Comparison of ENCODE assay signal across 9 mouse cellular contexts in genomic region chr5:121606151-121606550, GRCm38 (mm10). TPM values are rescaled to one million over a fixed set of nuclear protein-coding genes. Genes with fewer than 3 reads are reported as not detected.
DNase-seq lines count a peak whose midpoint lies in the region; ATAC-seq lines count a peak whose summit lies in the region.
"Had no signal": no experiment of that assay in that cellular context is flagged by ENCODE, and none has a peak within 500 bp of the region (broad histone marks: within the 10 kb centered on the region; RNA-seq: fewer than 3 reads in every experiment).

No protein-coding gene starts in this region.

- no peak for ATAC-seq in kidney, embryonic 16.5 days (ENCODE audit: low FRiP score, low TSS enrichment)
- peak; percentile 79 for ATAC-seq in erythroblast, adult 5-6 weeks (replicated peaks; ENCODE audit: low FRiP score, poor library complexity, severe bottlenecking)

- DNase-seq in kidney, adult 18-20 months = peak; percentile 85
- DNase-seq in adrenal gland, postnatal 4 days (ENCODE audit: low spot score in 2 of 2) = peak; percentile 54 to 75
- peak; percentile 87 for DNase-seq in induced T-regulatory cell, adult 2 months (ENCODE audit: low read depth)
- peak; percentile 83 for DNase-seq in liver
- DNase-seq in ovary, postnatal 14 days (ENCODE audit: low spot score) = peak; percentile 81
- peak; percentile 58 to 86 for DNase-seq in thymus, postnatal 10 days (ENCODE audit: low spot score in 2 of 2)

- no peak overlapping the region for H3K4me3 ChIP-seq in kidney, embryonic 16.5 days (ENCODE audit: low read length)
- H3K4me3 ChIP-seq: embryonic facial prominence, embryonic 15.5 days had no signal

- H3K4me1 ChIP-seq in kidney, embryonic 16.5 days (ENCODE audit: insufficient read depth, low read length) = peaks cover 4% of the 10 kb centered on the region; the same call in 1 of the 2 replicates

- no peaks in the 10 kb centered on the region for H3K27me3 ChIP-seq in kidney, embryonic 16.5 days (ENCODE audit: insufficient read depth, low read length)
- H3K27me3 ChIP-seq: embryonic facial prominence, embryonic 15.5 days had no signal

- no peak overlapping the region for H3K9ac ChIP-seq in kidney, embryonic 16.5 days (replicated peaks; ENCODE audit: low read length)
- H3K9ac ChIP-seq: embryonic facial prominence, embryonic 15.5 days had no signal

- H3K27ac ChIP-seq in kidney, embryonic 16.5 days (ENCODE audit: low read length) = no peak overlapping the region
- H3K27ac ChIP-seq: embryonic facial prominence, embryonic 15.5 days had no signal

- H3K4me2 ChIP-seq in kidney, embryonic 16.5 days (replicated peaks; ENCODE audit: low read depth, low read length) = no peak overlapping the region
- H3K4me2 ChIP-seq: embryonic facial prominence, embryonic 15.5 days had no signal

- 0% methylated on average over 2 of the region's 2 CpGs for WGBS in kidney, embryonic 16.5 days

- H3K36me3 ChIP-seq in kidney, embryonic 16.5 days (ENCODE audit: insufficient read depth, low read length) = no peaks in the 10 kb centered on the region
- H3K36me3 ChIP-seq: embryonic facial prominence, embryonic 15.5 days had no signal

- no peaks in the 10 kb centered on the region for H3K9me3 ChIP-seq in kidney, embryonic 16.5 days (ENCODE audit: low read length)
- H3K9me3 ChIP-seq: embryonic facial prominence, embryonic 15.5 days had no signal

RNA-seq across cellular contexts. Expression of gene Aldh2, which starts 12.5 kb away (rescaled TPM):
- polyA plus RNA-seq in kidney, embryonic 16.5 days (2015; fragmentation: Nextera tagmentation; extraction: Ambion mirVana) = 234 and 274 TPM in 2 replicates
- 100 to 1,000 TPM; 858 to 942 TPM for total RNA-seq in adrenal gland, postnatal 4 days (2021)
- total RNA-seq in erythroblast, adult 5-6 weeks (2015; ENCODE audit: low replicate concordance) = 28.2 and 58.1 TPM in 2 replicates
- total RNA-seq in erythroblast, adult 5-6 weeks (2017; ENCODE audit: low replicate concordance) = 96.6 and 99.4 TPM in 2 replicates

RNA-seq across cellular contexts. Expression of gene Acad12, which starts 12.6 kb away (rescaled TPM):
- polyA plus RNA-seq in kidney, embryonic 16.5 days (2015; fragmentation: Nextera tagmentation; extraction: Ambion mirVana) = 3.5 and 3.6 TPM in 2 replicates
- 10 to 100 TPM; 13.3 to 14.5 TPM for total RNA-seq in adrenal gland, postnatal 4 days (2021)
- total RNA-seq in erythroblast, adult 5-6 weeks (2015; ENCODE audit: low replicate concordance) = 1.9 and 3.1 TPM in 2 replicates
- 0.14 and 0.51 TPM in 2 replicates for total RNA-seq in erythroblast, adult 5-6 weeks (2017; ENCODE audit: low replicate concordance)

RNA-seq across cellular contexts. Expression of gene Acad10, which starts 54.2 kb away (rescaled TPM):
- polyA plus RNA-seq in kidney, embryonic 16.5 days (2015; fragmentation: Nextera tagmentation; extraction: Ambion mirVana) = 4.3 and 5.7 TPM in 2 replicates
- total RNA-seq in adrenal gland, postnatal 4 days (2021) = 10 to 100 TPM; 19.8 to 22.4 TPM
- 2.1 and 3.7 TPM in 2 replicates for total RNA-seq in erythroblast, adult 5-6 weeks (2015; ENCODE audit: low replicate concordance)
- 0.14 and 0.26 TPM in 2 replicates for total RNA-seq in erythroblast, adult 5-6 weeks (2017; ENCODE audit: low replicate concordance)

RNA-seq across cellular contexts. Expression of gene Brap, which starts 54.2 kb away (rescaled TPM):
- polyA plus RNA-seq in kidney, embryonic 16.5 days (2015; fragmentation: Nextera tagmentation; extraction: Ambion mirVana) = 34.9 and 37.4 TPM in 2 replicates
- total RNA-seq in adrenal gland, postnatal 4 days (2021) = 10 to 100 TPM; 52.8 to 54.4 TPM
- total RNA-seq in erythroblast, adult 5-6 weeks (2015; ENCODE audit: low replicate concordance) = 30.4 and 45.1 TPM in 2 replicates
- total RNA-seq in erythroblast, adult 5-6 weeks (2017; ENCODE audit: low replicate concordance) = 67.0 and 88.8 TPM in 2 replicates

Comparison
In these comparisons a context has a peak if more than half of its experiments do, and no peak if none do; other contexts are left out.
1. RNA of gene Aldh2, which starts 12.5 kb away (total RNA-seq): 858 to 942 TPM in adrenal gland, postnatal 4 days; 28.2 to 99.4 TPM in erythroblast, adult 5-6 weeks; every median in the first group is over 4 times any median in the second.
2. RNA of gene Acad10, which starts 54.2 kb away (total RNA-seq): 19.8 to 22.4 TPM in adrenal gland, postnatal 4 days; 0.14 to 3.7 TPM in erythroblast, adult 5-6 weeks; every median in the first group is over 4 times any median in the second.
3. Peak in every context shown above with its lines, with median percentiles within 50 percentile points of each other: DNase-seq.